Mouse (Mus musculus) lung, postnatal 10 days (tissue): Measurements from ENCODE around the gene Mapre1.

Source experiments
- DNase-seq: peaks from one replicate; pipeline ENCODE4 v3.0.0; 2021

Mapre1 gene

GRCm38 (mm10) chr2:153779394-153779981 is 38.4 kb downstream of the Mapre1 start, which contains the start of gene Efcab8:
TSS of gene Efcab8 (plus strand) at chr2:153779931.
- no peak for DNase-seq

GRCm38 (mm10) chr2:153781181-153781580 is 40.1 kb downstream of the Mapre1 start:
- DNase-seq, result no peak

GRCm38 (mm10) chr2:153784668-153785067 is 43.6 kb downstream of the Mapre1 start:
- DNase-seq, result peak; percentile 46

- no peak for DNase-seq
Observed at GRCm38 (mm10) chr2:153793366-153793765, 52.3 kb downstream of the Mapre1 start.

- DNase-seq, result peak; percentile 46
Observed at GRCm38 (mm10) chr2:153795090-153795489, 54.0 kb downstream of the Mapre1 start.

- peak; percentile 64 for DNase-seq
Observed at GRCm38 (mm10) chr2:153807464-153807863, 66.4 kb downstream of the Mapre1 start.

- DNase-seq, result no peak
Observed at GRCm38 (mm10) chr2:153808146-153808545, 67.1 kb downstream of the Mapre1 start.

- no peak for DNase-seq
Observed at GRCm38 (mm10) chr2:153808841-153809240, 67.8 kb downstream of the Mapre1 start.

GRCm38 (mm10) chr2:153809921-153810320 is 68.8 kb downstream of the Mapre1 start:
- peak; percentile 16 for DNase-seq

GRCm38 (mm10) chr2:153822005-153822543 is 81.0 kb downstream of the Mapre1 start:
- no peak for DNase-seq
